7 mouse cellular contexts compared by ENCODE assay signal in genomic region chr7:127255008-127255407, GRCm38 (mm10). TPM values are rescaled to one million over a fixed set of nuclear protein-coding genes. Genes with fewer than 3 reads are reported as not detected.
DNase-seq lines count a peak whose midpoint lies in the region; ATAC-seq and TF ChIP-seq lines count a peak whose summit lies in the region.

No protein-coding gene starts in this region.

- ATAC-seq in lung, embryonic 14.5 days (ENCODE audit: insufficient read depth) = no peak
- ATAC-seq in limb, embryonic 12.5 days (ENCODE audit: insufficient number of reproducible peaks, insufficient read depth, low FRiP score, low TSS enrichment, low read depth) = no peak
- ATAC-seq in stomach, embryonic 14.5 days (ENCODE audit: insufficient number of reproducible peaks, insufficient read depth, low FRiP score, low read depth) = no peak
- ATAC-seq in frontal cortex, adult (ENCODE audit: low TSS enrichment) = no peak

- DNase-seq in lung, embryonic 14.5 days = no peak
- no peak for DNase-seq in lung, postnatal 36 days
- no peak for DNase-seq in forebrain, embryonic 10.5 days (ENCODE audit: extremely low spot score, low spot score)
- no peak for DNase-seq in cerebellum, adult 11-12 months

- peak overlapping the region; percentile 58 for H3K4me3 ChIP-seq in lung, embryonic 14.5 days (ENCODE audit: low read depth, low read length)
- H3K4me3 ChIP-seq in forebrain, embryonic 10.5 days = peak overlapping the region; percentile 59
- peak overlapping the region; percentile 51 for H3K4me3 ChIP-seq in limb, embryonic 12.5 days (replicated peaks)
- peak overlapping the region; percentile 54 for H3K4me3 ChIP-seq in stomach, embryonic 14.5 days (ENCODE audit: low read depth, low read length)

- 0 out of 2 replicates have a peak overlapping the region, but pooled peaks have one; percentile 82 for H3K27ac ChIP-seq in lung, embryonic 14.5 days (ENCODE audit: low read depth)
- peak overlapping the region; percentile 92 for H3K27ac ChIP-seq in forebrain, embryonic 10.5 days
- H3K27ac ChIP-seq in limb, embryonic 12.5 days = peak overlapping the region; percentile 92; the same call in 1 of the 2 replicates
- H3K27ac ChIP-seq in stomach, embryonic 14.5 days (ENCODE audit: low read length) = peak overlapping the region; percentile 85

- no peaks in the 10 kb centered on the region for H3K27me3 ChIP-seq in lung, embryonic 14.5 days (ENCODE audit: insufficient read depth, low read length)
- H3K27me3 ChIP-seq in forebrain, embryonic 10.5 days (ENCODE audit: poor library complexity, severe bottlenecking) = no peaks in the 10 kb centered on the region
- H3K27me3 ChIP-seq in limb, embryonic 12.5 days = no peaks in the 10 kb centered on the region
- H3K27me3 ChIP-seq in stomach, embryonic 14.5 days (ENCODE audit: control insufficient read depth, insufficient read depth, low read length) = no peaks in the 10 kb centered on the region

- 14% methylated on average over 4 of the region's 4 CpGs for WGBS in lung, embryonic 14.5 days
- 38% methylated on average over 4 of the region's 4 CpGs for WGBS in forebrain, embryonic 10.5 days
- 16% methylated on average over 4 of the region's 4 CpGs for whole genome bisulfite sequencing in limb, embryonic 12.5 days
- WGBS in stomach, embryonic 14.5 days = 9% methylated on average over 4 of the region's 4 CpGs

- no peaks in the 10 kb centered on the region for H3K9me3 ChIP-seq in lung, embryonic 14.5 days (ENCODE audit: low read depth, low read length)
- no peaks in the 10 kb centered on the region for H3K9me3 ChIP-seq in forebrain, embryonic 10.5 days
- H3K9me3 ChIP-seq in limb, embryonic 12.5 days = no peaks in the 10 kb centered on the region
- H3K9me3 ChIP-seq in stomach, embryonic 14.5 days (ENCODE audit: control insufficient read depth, low read depth, low read length) = no peaks in the 10 kb centered on the region

- H3K4me2 ChIP-seq in lung, embryonic 14.5 days = peak overlapping the region; percentile 90
- peak overlapping the region; percentile 87 for H3K4me2 ChIP-seq in limb, embryonic 12.5 days
- H3K4me2 ChIP-seq in stomach, embryonic 14.5 days (replicated peaks; ENCODE audit: low read depth, low read length) = peak overlapping the region; percentile 89

- TF ChIP-seq CTCF in lung, embryonic 14.5 days (IDR thresholded peaks at IDR 0.05; ENCODE audit: low read depth) = no peak

- peak overlapping the region; percentile 70; the same call in 1 of the 2 replicates for H3K9ac ChIP-seq in lung, embryonic 14.5 days
- H3K9ac ChIP-seq in limb, embryonic 12.5 days (replicated peaks) = peak overlapping the region; percentile 77
- peak overlapping the region; percentile 53; the same call in 1 of the 2 replicates for H3K9ac ChIP-seq in stomach, embryonic 14.5 days (replicated peaks; ENCODE audit: low read depth, low read length)

- no peaks in the 10 kb centered on the region; the same call in 1 of the 2 replicates for H3K4me1 ChIP-seq in lung, embryonic 14.5 days (ENCODE audit: insufficient read depth)
- H3K4me1 ChIP-seq in forebrain, embryonic 10.5 days = peaks cover 37% of the 10 kb centered on the region
- peaks cover 22% of the 10 kb centered on the region for H3K4me1 ChIP-seq in limb, embryonic 12.5 days (replicated peaks)
- H3K4me1 ChIP-seq in stomach, embryonic 14.5 days (ENCODE audit: control insufficient read depth, insufficient read depth, low read length) = 0 out of 2 replicates have a peak, but pooled peaks cover 9% of the 10 kb centered on the region

- H3K36me3 ChIP-seq in lung, embryonic 14.5 days (ENCODE audit: insufficient read depth) = peaks cover 37% of the 10 kb centered on the region
- peaks cover 58% of the 10 kb centered on the region for H3K36me3 ChIP-seq in forebrain, embryonic 10.5 days (replicated peaks)
- peaks cover 40% of the 10 kb centered on the region for H3K36me3 ChIP-seq in limb, embryonic 12.5 days
- H3K36me3 ChIP-seq in stomach, embryonic 14.5 days (ENCODE audit: control insufficient read depth, insufficient read depth, low read length) = peaks cover 33% of the 10 kb centered on the region

RNA-seq across cellular contexts. Expression of gene Dctpp1, which starts 5.5 kb away (rescaled TPM):
- polyA plus RNA-seq in lung, embryonic 14.5 days (2014; fragmentation: Nextera tagmentation; extraction: Ambion mirVana) = 202 and 226 TPM in 2 replicates
- 379 and 383 TPM in 2 replicates for polyA plus RNA-seq in forebrain, embryonic 10.5 days (2016; fragmentation: Nextera tagmentation; extraction: Ambion mirVana)
- polyA plus RNA-seq in limb, embryonic 12.5 days (2016; fragmentation: Nextera tagmentation; extraction: Ambion mirVana) = 219 and 224 TPM in 2 replicates
- polyA plus RNA-seq in stomach, embryonic 14.5 days (2014; fragmentation: Nextera tagmentation; extraction: Ambion mirVana) = 175 and 202 TPM in 2 replicates

RNA-seq across cellular contexts. Expression of gene Zfp771, which starts 10.9 kb away (rescaled TPM):
- polyA plus RNA-seq in lung, embryonic 14.5 days (2014; fragmentation: Nextera tagmentation; extraction: Ambion mirVana) = 52.8 and 54.7 TPM in 2 replicates
- polyA plus RNA-seq in forebrain, embryonic 10.5 days (2016; fragmentation: Nextera tagmentation; extraction: Ambion mirVana) = 55.8 and 57.7 TPM in 2 replicates
- polyA plus RNA-seq in limb, embryonic 12.5 days (2016; fragmentation: Nextera tagmentation; extraction: Ambion mirVana) = 79.5 and 84.1 TPM in 2 replicates
- polyA plus RNA-seq in stomach, embryonic 14.5 days (2014; fragmentation: Nextera tagmentation; extraction: Ambion mirVana) = 54.9 and 55.2 TPM in 2 replicates

RNA-seq across cellular contexts. Expression of gene Sephs2, which starts 18.8 kb away (rescaled TPM):
- 85.3 and 90.4 TPM in 2 replicates for polyA plus RNA-seq in lung, embryonic 14.5 days (2014; fragmentation: Nextera tagmentation; extraction: Ambion mirVana)
- polyA plus RNA-seq in forebrain, embryonic 10.5 days (2016; fragmentation: Nextera tagmentation; extraction: Ambion mirVana) = 84.0 and 88.2 TPM in 2 replicates
- polyA plus RNA-seq in limb, embryonic 12.5 days (2016; fragmentation: Nextera tagmentation; extraction: Ambion mirVana) = 89.5 and 92.3 TPM in 2 replicates
- 97.3 and 114 TPM in 2 replicates for polyA plus RNA-seq in stomach, embryonic 14.5 days (2014; fragmentation: Nextera tagmentation; extraction: Ambion mirVana)

RNA-seq across cellular contexts. Expression of gene Sept1, which starts 22.1 kb away (rescaled TPM):
- polyA plus RNA-seq in lung, embryonic 14.5 days (2014; fragmentation: Nextera tagmentation; extraction: Ambion mirVana) = 20.1 and 20.3 TPM in 2 replicates
- 30.3 and 32.3 TPM in 2 replicates for polyA plus RNA-seq in forebrain, embryonic 10.5 days (2016; fragmentation: Nextera tagmentation; extraction: Ambion mirVana)
- polyA plus RNA-seq in limb, embryonic 12.5 days (2016; fragmentation: Nextera tagmentation; extraction: Ambion mirVana) = 34.1 and 35.9 TPM in 2 replicates
- 14.9 and 16.5 TPM in 2 replicates for polyA plus RNA-seq in stomach, embryonic 14.5 days (2014; fragmentation: Nextera tagmentation; extraction: Ambion mirVana)

RNA-seq across cellular contexts. Expression of gene Zfp553, which starts 22.1 kb away (rescaled TPM):
- polyA plus RNA-seq in lung, embryonic 14.5 days (2014; fragmentation: Nextera tagmentation; extraction: Ambion mirVana) = 21.2 and 24.3 TPM in 2 replicates
- 74.7 and 78.3 TPM in 2 replicates for polyA plus RNA-seq in forebrain, embryonic 10.5 days (2016; fragmentation: Nextera tagmentation; extraction: Ambion mirVana)
- 61.9 and 65.5 TPM in 2 replicates for polyA plus RNA-seq in limb, embryonic 12.5 days (2016; fragmentation: Nextera tagmentation; extraction: Ambion mirVana)
- 22.9 and 24.4 TPM in 2 replicates for polyA plus RNA-seq in stomach, embryonic 14.5 days (2014; fragmentation: Nextera tagmentation; extraction: Ambion mirVana)
